Mouse (Mus musculus): ENCODE data around the gene Snf8.

Snf8 gene

GRCm38 (mm10) chr11:96034596-96035052 is at the start of gene Snf8:
TSS of gene Snf8 (plus strand) at chr11:96034885.
- DNase-seq (ENCODE audit: low spot score) = peak; percentile 97

- no peak for DNase-seq (ENCODE audit: low spot score)
Observed at GRCm38 (mm10) chr11:95987854-95988447, 46.7 kb upstream of the Snf8 start.

- peak; percentile 74 for DNase-seq (ENCODE audit: low spot score)
Observed at GRCm38 (mm10) chr11:95988533-95988932, 46.2 kb upstream of the Snf8 start.

GRCm38 (mm10) chr11:95989864-95990263 is 44.8 kb upstream of the Snf8 start:
- no peak for DNase-seq (ENCODE audit: low spot score)

GRCm38 (mm10) chr11:95990431-95990830 is 44.3 kb upstream of the Snf8 start:
- DNase-seq (ENCODE audit: low spot score) = no peak

GRCm38 (mm10) chr11:95990886-95991708 is 43.6 kb upstream of the Snf8 start:
- peak; percentile 25 for DNase-seq (ENCODE audit: low spot score)

GRCm38 (mm10) chr11:95994151-95994550 is 40.5 kb upstream of the Snf8 start:
- DNase-seq (ENCODE audit: low spot score) = no peak

GRCm38 (mm10) chr11:96003100-96003900 is 31.4 kb upstream of the Snf8 start:
- no peak for DNase-seq (ENCODE audit: low spot score)

- DNase-seq (ENCODE audit: low spot score) = peak; percentile 19
Observed at GRCm38 (mm10) chr11:96003969-96004792, 30.5 kb upstream of the Snf8 start.

GRCm38 (mm10) chr11:96004793-96005402 is 29.8 kb upstream of the Snf8 start:
- peak; percentile 31 for DNase-seq (ENCODE audit: low spot score)

GRCm38 (mm10) chr11:96005403-96006271 is 29.0 kb upstream of the Snf8 start, which contains the start of gene Igf2bp1:
TSS of gene Igf2bp1 (minus strand) at chr11:96005940.
- peak; percentile 42 for DNase-seq (ENCODE audit: low spot score)

GRCm38 (mm10) chr11:96006367-96006851 is 28.3 kb upstream of the Snf8 start:
- DNase-seq (ENCODE audit: low spot score) = no peak

- peak; percentile 26 for DNase-seq (ENCODE audit: low spot score)
Observed at GRCm38 (mm10) chr11:96006852-96007515, 27.7 kb upstream of the Snf8 start.

GRCm38 (mm10) chr11:96007516-96008235 is 27.0 kb upstream of the Snf8 start:
- no peak for DNase-seq (ENCODE audit: low spot score)

GRCm38 (mm10) chr11:96008827-96009226 is 25.9 kb upstream of the Snf8 start:
- no peak for DNase-seq (ENCODE audit: low spot score)

- no peak for DNase-seq (ENCODE audit: low spot score)
Observed at GRCm38 (mm10) chr11:96011982-96012381, 22.7 kb upstream of the Snf8 start.

- DNase-seq (ENCODE audit: low spot score) = no peak
Observed at GRCm38 (mm10) chr11:96015421-96015820, 19.3 kb upstream of the Snf8 start.

- peak; percentile 32 for DNase-seq (ENCODE audit: low spot score)
Observed at GRCm38 (mm10) chr11:96017941-96018351, 16.7 kb upstream of the Snf8 start.

- no peak for DNase-seq (ENCODE audit: low spot score)
Observed at GRCm38 (mm10) chr11:96020622-96021021, 14.1 kb upstream of the Snf8 start.

Data from urinary bladder, postnatal 25 days (tissue).